Comparison of ENCODE assay signal across 13 mouse cellular contexts in the genomic region with DNA sequence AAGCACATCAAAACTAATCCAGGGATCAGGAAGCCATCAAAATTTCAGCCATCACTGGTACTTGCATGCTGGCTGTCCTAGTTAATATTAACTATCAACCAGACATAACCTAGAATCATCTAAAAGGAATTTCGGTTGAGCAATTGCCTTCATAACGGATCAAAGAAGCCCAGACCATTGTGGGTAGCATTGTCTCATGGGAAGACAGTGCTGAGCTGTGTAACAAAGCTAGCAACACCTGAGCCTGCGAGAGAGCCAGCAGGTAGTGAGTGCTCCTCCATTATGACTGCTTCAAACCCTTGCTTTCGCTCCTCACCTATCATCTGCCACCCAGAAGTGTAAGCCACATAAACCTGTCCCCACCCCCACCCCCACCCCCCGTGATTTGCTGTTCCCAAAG.
"Had no signal": no experiment of that assay in that cellular context is flagged by ENCODE, and none has a peak within 500 bp of the region (broad histone marks: within the 10 kb centered on the region; RNA-seq: fewer than 3 reads in every experiment).

No protein-coding gene starts in this region.

- H3K4me3 ChIP-seq: left cerebral cortex, adult 2 months; liver, embryonic 13.5 days; midbrain, embryonic 12.5 days; midbrain, embryonic 15.5 days; neural tube, embryonic 13.5 days had no signal

- H3K4me1 ChIP-seq: liver, embryonic 13.5 days; midbrain, embryonic 12.5 days; midbrain, embryonic 15.5 days; neural tube, embryonic 13.5 days had no signal

- H3K36me3 ChIP-seq: liver, embryonic 13.5 days; midbrain, embryonic 12.5 days; midbrain, embryonic 15.5 days; neural tube, embryonic 13.5 days had no signal

- H3K27ac ChIP-seq: left cerebral cortex, adult 2 months; liver, embryonic 13.5 days; macrophage; midbrain, embryonic 12.5 days; midbrain, embryonic 15.5 days; neural tube, embryonic 13.5 days had no signal

- ATAC-seq: inflammation-experienced regulatory T-cells, adult 6 months; midbrain, embryonic 15.5 days had no signal

- H3K9me3 ChIP-seq: liver, embryonic 13.5 days; midbrain, embryonic 12.5 days; midbrain, embryonic 15.5 days; neural tube, embryonic 13.5 days had no signal

- H3K9ac ChIP-seq: liver, embryonic 13.5 days; lung, embryonic 14.5 days; midbrain, embryonic 12.5 days; midbrain, embryonic 15.5 days; neural tube, embryonic 13.5 days had no signal

- H3K27me3 ChIP-seq: liver, embryonic 13.5 days; midbrain, embryonic 12.5 days; midbrain, embryonic 15.5 days; neural tube, embryonic 13.5 days had no signal

- H3K4me2 ChIP-seq: liver, embryonic 13.5 days; lung, embryonic 14.5 days; midbrain, embryonic 12.5 days; midbrain, embryonic 15.5 days; neural tube, embryonic 13.5 days had no signal

- DNase-seq: kidney, adult 18-20 months; kidney, postnatal 25 days; layer of hippocampus, postnatal 36 days; liver, embryonic 13.5 days; thymus, adult 18-20 months; thymus, postnatal 36 days had no signal
